Mouse (Mus musculus) ES-Bruce4 (cell line): ENCODE data around the gene Peli2.

Experiments used
- CTCF ChIP-seq: IDR thresholded peaks from one replicate; pipeline ENCODE4 v1.8.1; 2011; ENCODE audit warnings: low read depth, low read length
- EP300 ChIP-seq: IDR thresholded peaks from 2 replicates; pipeline ENCODE4 v1.6.1; 2011; ENCODE audit warnings: low read depth, low read length; ENCODE audit not compliant: insufficient read depth

DNA sequence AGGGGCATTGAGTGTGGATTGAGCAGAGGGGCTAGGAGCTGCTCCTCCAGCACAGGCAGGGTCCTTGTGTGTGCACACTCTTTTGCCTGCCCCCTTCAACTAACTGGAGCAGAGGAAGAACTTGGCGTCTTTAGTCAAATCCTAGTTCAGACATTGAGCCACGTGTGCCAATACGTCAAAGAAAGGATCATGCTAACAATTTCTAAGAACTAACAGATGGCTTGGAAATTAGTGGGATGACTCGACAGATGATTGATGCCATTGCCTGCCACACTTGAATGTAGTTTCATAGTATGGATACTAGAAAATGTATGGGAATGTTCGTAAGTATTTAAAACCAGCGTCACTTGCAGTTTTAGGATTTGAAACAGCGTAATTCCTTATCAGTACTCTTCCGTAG, 54.5 kb downstream of the Peli2 start:
- TF ChIP-seq CTCF (no peak), EP300 (no peak)
